In genomic region chr1:182340821-182341781, GRCm38 (mm10) we compare ENCODE assay signal across 7 mouse cellular contexts. TPM values are rescaled to one million over a fixed set of nuclear protein-coding genes. Genes with fewer than 3 reads are reported as not detected.
DNase-seq lines count a peak whose midpoint lies in the region; ATAC-seq lines count a peak whose summit lies in the region.

Gene Fbxo28, minus strand, starts transcription at chr1:182341629.

- H3K27ac ChIP-seq in intestine, embryonic 16.5 days (ENCODE audit: low read length) = peak within 1 kb of the TSS; percentile 67
- H3K27ac ChIP-seq in midbrain, embryonic 11.5 days (ENCODE audit: low read depth, low read length) = peak within 1 kb of the TSS; percentile 62

- no peaks in the 10 kb centered on the region for H3K36me3 ChIP-seq in intestine, embryonic 16.5 days (ENCODE audit: control insufficient read depth, insufficient read depth, low read length)
- no peaks in the 10 kb centered on the region for H3K36me3 ChIP-seq in midbrain, embryonic 11.5 days (ENCODE audit: control insufficient read depth, insufficient read depth, low read length)

- no peaks in the 10 kb centered on the region for H3K9me3 ChIP-seq in intestine, embryonic 16.5 days (ENCODE audit: control insufficient read depth, low read length)
- no peaks in the 10 kb centered on the region for H3K9me3 ChIP-seq in midbrain, embryonic 11.5 days (ENCODE audit: control insufficient read depth, low read length)

- peak within 1 kb of the TSS; percentile 88 for H3K4me2 ChIP-seq in intestine, embryonic 16.5 days (ENCODE audit: low read depth, low read length)
- peak within 1 kb of the TSS; percentile 78 for H3K4me2 ChIP-seq in midbrain, embryonic 11.5 days

- peak; percentile 90 for DNase-seq in adrenal gland, adult 2 months
- DNase-seq in embryo, embryonic 11.5 days (ENCODE audit: low read depth, low spot score) = peak; percentile 68
- DNase-seq in gastrocnemius, postnatal 4 days (ENCODE audit: low spot score in 2 of 2) = peak; percentile 64 to 87
- DNase-seq in left cerebral cortex, postnatal 36 days (ENCODE audit: low spot score in 2 of 2) = peak; percentile 84
- DNase-seq in midbrain, embryonic 11.5 days (ENCODE audit: low spot score, missing footprints) = peak; percentile 99
- peak; percentile 88 for DNase-seq in skeletal muscle tissue, adult 2 months (ENCODE audit: low read depth, low spot score)

- under 1% methylated on average over 90 of the region's 93 CpGs for WGBS in intestine, embryonic 16.5 days
- WGBS in midbrain, embryonic 11.5 days = under 1% methylated on average over 91 of the region's 93 CpGs

- peak within 1 kb of the TSS; percentile 91 for H3K9ac ChIP-seq in intestine, embryonic 16.5 days (ENCODE audit: low read depth, low read length)
- H3K9ac ChIP-seq in midbrain, embryonic 11.5 days (ENCODE audit: low read length) = peak within 1 kb of the TSS; percentile 99

- intact Hi-C loops in left cerebral cortex, postnatal 36 days (cut with DNase I) = loop anchor here (2.0 kb wide), 2 partner anchors 58 to 68 kb away; partner anchors contain the start of genes Degs1 and Trp53bp2

- H3K4me1 ChIP-seq in intestine, embryonic 16.5 days (ENCODE audit: control insufficient read depth, insufficient read depth, low read length) = peaks cover 12% of the 10 kb centered on the region
- peaks cover 13% of the 10 kb centered on the region for H3K4me1 ChIP-seq in midbrain, embryonic 11.5 days (ENCODE audit: control insufficient read depth, insufficient read depth, low read length)

- peak within 1 kb of the TSS; percentile 98 for H3K4me3 ChIP-seq in intestine, embryonic 16.5 days (ENCODE audit: low read length)
- peak within 1 kb of the TSS; percentile 89 for H3K4me3 ChIP-seq in midbrain, embryonic 11.5 days (ENCODE audit: low read depth, low read length)

- ATAC-seq in intestine, embryonic 16.5 days = peak; percentile 98
- peak; percentile 96 for ATAC-seq in midbrain, embryonic 11.5 days (ENCODE audit: low FRiP score)

- no peaks in the 10 kb centered on the region for H3K27me3 ChIP-seq in intestine, embryonic 16.5 days (replicated peaks; ENCODE audit: control insufficient read depth, insufficient read depth, low read length)
- no peaks in the 10 kb centered on the region for H3K27me3 ChIP-seq in midbrain, embryonic 11.5 days (ENCODE audit: control insufficient read depth, insufficient read depth, low read length)

RNA-seq across cellular contexts. Expression of gene Fbxo28, which starts in this region (rescaled TPM):
- total RNA-seq in adrenal gland, adult 2 months (2021) = 10 to 100 TPM; 32.3 to 51.9 TPM
- 5.4 and 11.3 TPM in 2 replicates for polyA plus RNA-seq in adrenal gland, adult 2 months (2012; rRNA removed)
- 10 to 100 TPM; 21.1 to 25.4 TPM for total RNA-seq in gastrocnemius, postnatal 4 days (2021)
- 11.5 and 12.1 TPM in 2 replicates for polyA plus RNA-seq in intestine, embryonic 16.5 days (2015; fragmentation: Nextera tagmentation; extraction: Ambion mirVana)
- 10 to 100 TPM; 50.7 to 55.3 TPM for total RNA-seq in left cerebral cortex, postnatal 36 days (2021)
- 29.7 and 32.1 TPM in 2 replicates for polyA plus RNA-seq in midbrain, embryonic 11.5 days (2014; fragmentation: Nextera tagmentation; extraction: Ambion mirVana)

Comparison
In these comparisons a context has a peak if more than half of its experiments do, and no peak if none do; other contexts are left out.
1. Peak in every context shown above with its lines: DNase-seq, ATAC-seq, H3K4me3 ChIP-seq and H3K27ac ChIP-seq.